Mouse (Mus musculus): ENCODE data around the gene 1810055G02Rik. TPM values are rescaled to one million over a fixed set of nuclear protein-coding genes. Genes with fewer than 3 reads are reported as not detected.

Gene 1810055G02Rik
- polyA plus RNA-seq, 1 experiment from 2014 or later = 42.1 TPM

DNA sequence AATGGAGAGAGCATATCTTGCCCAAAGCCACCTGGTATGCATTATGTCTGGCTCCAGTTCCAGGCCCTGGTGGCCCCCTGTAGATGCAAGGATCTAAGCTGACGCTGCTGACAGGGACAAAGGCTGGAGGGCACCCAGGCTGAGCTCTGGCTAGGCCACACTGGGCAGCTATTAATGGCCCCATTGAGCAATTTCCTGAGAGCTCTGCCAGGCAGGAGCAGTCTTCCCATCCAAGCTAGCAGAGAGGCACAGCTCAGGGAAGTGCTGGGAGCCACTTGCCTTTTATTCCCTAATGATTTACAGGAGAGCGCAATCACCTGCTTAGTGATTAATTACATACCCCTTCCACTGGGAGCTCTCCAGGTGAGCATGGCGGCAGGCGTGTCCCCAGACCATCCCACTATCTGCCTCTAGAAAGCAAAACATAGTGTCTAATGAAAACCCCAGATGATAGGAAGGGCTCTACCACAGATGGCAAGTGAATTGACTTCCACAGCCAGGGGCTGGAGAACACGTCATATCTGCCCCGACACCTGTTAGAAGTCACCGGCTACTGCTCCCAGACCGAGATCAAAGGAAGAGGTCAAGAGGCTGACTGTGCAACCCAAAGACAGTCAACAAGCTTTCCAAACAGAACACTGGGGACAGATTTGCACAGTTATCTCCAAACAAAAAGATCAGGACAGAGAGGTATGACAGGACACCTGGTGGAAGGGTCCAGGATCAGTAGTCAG is 33.8 kb upstream of the 1810055G02Rik start:
- no peak for ATAC-seq
- Histone ChIP-seq H3K9ac (ENCODE audit: low read depth, low read length) (no peak overlapping the region), H3K4me2 (ENCODE audit: low read length) (no peak overlapping the region), H3K9me3 (ENCODE audit: control insufficient read depth, low read length) (no peaks in the 10 kb centered on the region), H3K27ac (ENCODE audit: low read depth, low read length) (no peak overlapping the region), H3K4me1 (ENCODE audit: control insufficient read depth, insufficient read depth, low read depth, low read length) (no peaks in the 10 kb centered on the region; the same call in 1 of the 2 replicates), H3K36me3 (ENCODE audit: control insufficient read depth, insufficient read depth, low read length) (no peaks in the 10 kb centered on the region), H3K27me3 (replicated peaks; ENCODE audit: control insufficient read depth, insufficient read depth, low read length) (no peaks in the 10 kb centered on the region), H3K4me3 (ENCODE audit: low read length) (no peak overlapping the region)
- WGBS = 81% methylated on average over 8 of the region's 8 CpGs

DNA sequence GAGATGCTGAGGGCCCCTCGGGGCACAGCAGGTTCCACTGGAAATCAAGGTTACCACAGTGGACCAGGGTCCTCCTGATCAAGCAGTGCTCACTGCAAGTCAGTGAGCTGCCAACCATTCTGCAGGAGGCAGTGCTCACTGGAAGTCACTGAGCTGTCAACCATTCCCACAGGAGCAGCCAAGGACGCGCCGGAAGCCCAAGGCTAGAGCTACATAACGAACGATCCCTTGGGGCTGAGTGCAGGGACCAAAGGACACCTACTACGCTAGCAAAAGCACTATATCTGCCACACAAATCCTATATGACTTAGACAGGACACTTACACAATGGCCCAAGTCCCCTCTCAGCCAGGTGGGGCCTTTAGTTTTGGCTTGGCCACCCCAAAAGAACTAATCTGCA is 27.4 kb upstream of the 1810055G02Rik start:
- 74% methylated on average over 7 of the region's 7 CpGs for WGBS
- no peak for ATAC-seq

DNA sequence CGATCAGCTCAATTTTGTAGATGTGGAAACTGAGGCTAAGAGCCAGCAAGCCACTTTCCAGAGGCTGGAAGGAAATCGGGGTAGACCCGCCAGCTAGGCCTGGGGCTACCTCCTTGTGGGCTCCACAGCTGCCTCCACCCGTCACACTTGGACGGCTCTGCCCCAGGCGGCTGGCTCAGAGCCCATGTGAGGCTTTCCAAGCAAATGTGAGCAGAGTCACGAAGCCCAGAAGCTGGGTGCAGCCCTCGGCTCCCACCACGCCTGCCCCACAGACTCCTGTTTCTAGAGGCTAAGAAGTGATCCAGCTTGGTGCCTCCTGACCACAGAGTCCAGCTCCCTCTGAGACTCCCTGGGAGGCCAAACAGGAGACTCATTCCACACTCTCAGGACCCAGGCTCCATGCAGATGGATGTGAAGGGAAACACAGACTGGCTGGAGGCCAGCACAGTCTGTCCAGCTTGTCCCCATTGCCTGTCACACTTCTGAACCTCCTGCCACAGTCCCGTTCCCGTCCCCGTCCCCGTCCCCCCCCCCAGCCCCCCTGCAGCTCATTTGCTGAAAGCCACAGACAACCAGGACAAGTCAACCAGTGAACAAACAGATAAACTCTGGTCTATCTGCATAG is 26.7 kb upstream of the 1810055G02Rik start:
- peaks cover 21% of the 10 kb centered on the region for H3K4me1 ChIP-seq (ENCODE audit: control insufficient read depth, insufficient read depth, low read depth, low read length)
- peaks cover 2% of the 10 kb centered on the region for H3K27me3 ChIP-seq (replicated peaks; ENCODE audit: control insufficient read depth, insufficient read depth, low read length)
- WGBS = 29% methylated on average over 13 of the region's 13 CpGs
- H3K9ac ChIP-seq (ENCODE audit: low read depth, low read length) = no peak overlapping the region
- no peaks in the 10 kb centered on the region for H3K36me3 ChIP-seq (ENCODE audit: control insufficient read depth, insufficient read depth, low read length)
- H3K27ac ChIP-seq (ENCODE audit: low read depth, low read length) = peak overlapping the region; percentile 60
- peak; percentile 84 for ATAC-seq
- no peaks in the 10 kb centered on the region for H3K9me3 ChIP-seq (ENCODE audit: control insufficient read depth, low read length)
- H3K4me2 ChIP-seq (ENCODE audit: low read length) = no peak overlapping the region
- no peak overlapping the region for H3K4me3 ChIP-seq (ENCODE audit: low read length)

More for the DNA sequence above, 27.4 kb upstream of the 1810055G02Rik start:
- Histone ChIP-seq H3K4me2 (ENCODE audit: low read length) (no peak overlapping the region), H3K27ac (ENCODE audit: low read depth, low read length) (peak overlapping the region; percentile 60), H3K4me1 (ENCODE audit: control insufficient read depth, insufficient read depth, low read depth, low read length) (peaks cover 18% of the 10 kb centered on the region), H3K36me3 (ENCODE audit: control insufficient read depth, insufficient read depth, low read length) (no peaks in the 10 kb centered on the region), H3K27me3 (replicated peaks; ENCODE audit: control insufficient read depth, insufficient read depth, low read length) (peaks cover 1% of the 10 kb centered on the region), H3K9me3 (ENCODE audit: control insufficient read depth, low read length) (no peaks in the 10 kb centered on the region), H3K9ac (ENCODE audit: low read depth, low read length) (no peak overlapping the region), H3K4me3 (ENCODE audit: low read length) (no peak overlapping the region)

DNA sequence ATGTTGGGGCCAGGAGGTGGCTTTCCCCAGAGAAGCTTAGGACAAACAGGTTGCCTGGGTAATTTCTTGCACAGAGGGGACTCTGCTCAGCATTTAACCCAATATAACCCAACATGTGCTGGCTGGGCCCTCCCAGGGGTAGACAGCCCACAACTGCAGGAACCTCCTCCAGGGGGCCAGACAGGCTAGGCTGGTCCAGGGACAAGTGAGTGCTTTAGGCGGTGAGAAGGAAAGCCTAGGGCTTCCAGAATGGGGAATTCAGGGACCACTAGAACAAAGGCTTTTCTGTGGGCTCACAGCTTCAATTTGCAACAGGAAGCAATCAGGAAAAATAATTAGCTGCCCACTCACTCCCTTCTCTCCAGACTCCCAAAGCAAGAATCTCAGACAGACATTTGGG is 23.7 kb upstream of the 1810055G02Rik start:
- H3K27ac ChIP-seq (ENCODE audit: low read depth, low read length) = no peak overlapping the region
- H3K4me2 ChIP-seq (ENCODE audit: low read length) = peak overlapping the region; percentile 100; the same call in 1 of the 2 replicates
- no peak overlapping the region for H3K9ac ChIP-seq (ENCODE audit: low read depth, low read length)
- 5% methylated on average over 1 of the region's 1 CpGs for WGBS
- peaks cover 25% of the 10 kb centered on the region for H3K4me1 ChIP-seq (ENCODE audit: control insufficient read depth, insufficient read depth, low read depth, low read length)
- H3K9me3 ChIP-seq (ENCODE audit: control insufficient read depth, low read length) = no peaks in the 10 kb centered on the region
- H3K27me3 ChIP-seq (replicated peaks; ENCODE audit: control insufficient read depth, insufficient read depth, low read length) = peaks cover 4% of the 10 kb centered on the region
- H3K4me3 ChIP-seq (ENCODE audit: low read length) = no peak overlapping the region
- no peak for ATAC-seq
- H3K36me3 ChIP-seq (ENCODE audit: control insufficient read depth, insufficient read depth, low read length) = no peaks in the 10 kb centered on the region

DNA sequence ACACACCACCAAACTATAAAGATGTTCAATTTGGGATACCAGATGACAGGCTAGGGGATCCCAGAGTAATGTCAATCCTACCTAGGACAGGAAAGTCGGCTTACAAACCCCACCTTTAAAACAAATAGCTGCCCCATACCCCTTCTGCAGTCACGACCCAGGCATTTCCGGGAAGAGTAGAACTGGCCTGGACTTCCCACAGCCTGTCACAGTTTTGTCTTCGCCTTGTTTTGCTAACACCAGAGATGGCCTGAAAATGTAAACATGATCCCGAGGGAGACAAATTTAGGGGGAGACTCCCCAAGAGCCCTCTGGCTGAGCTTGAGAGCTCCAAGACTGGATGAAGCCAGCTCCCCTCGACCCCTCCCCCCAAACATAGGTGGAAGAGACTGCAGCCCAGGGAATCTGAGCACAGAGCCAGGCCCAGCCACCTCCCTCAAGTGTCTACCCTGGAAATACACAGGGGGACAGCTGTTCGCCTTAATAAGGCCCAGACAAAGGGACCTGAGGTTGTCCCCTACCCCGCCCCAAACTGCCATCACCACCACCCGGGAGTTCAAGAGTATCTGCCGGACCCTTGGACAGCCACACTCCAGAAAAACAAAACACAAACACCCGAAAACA is 23.0 kb upstream of the 1810055G02Rik start:
- Histone ChIP-seq H3K36me3 (ENCODE audit: control insufficient read depth, insufficient read depth, low read length) (no peaks in the 10 kb centered on the region), H3K4me1 (ENCODE audit: control insufficient read depth, insufficient read depth, low read depth, low read length) (peaks cover 25% of the 10 kb centered on the region), H3K27ac (ENCODE audit: low read depth, low read length) (peak overlapping the region; percentile 48), H3K4me3 (ENCODE audit: low read length) (peak overlapping the region; percentile 85), H3K27me3 (replicated peaks; ENCODE audit: control insufficient read depth, insufficient read depth, low read length) (peaks cover 4% of the 10 kb centered on the region), H3K4me2 (ENCODE audit: low read length) (peak overlapping the region; percentile 100), H3K9ac (ENCODE audit: low read depth, low read length) (peak overlapping the region; percentile 87), H3K9me3 (ENCODE audit: control insufficient read depth, low read length) (no peaks in the 10 kb centered on the region)
- no peak for ATAC-seq
- WGBS = 14% methylated on average over 11 of the region's 11 CpGs

DNA sequence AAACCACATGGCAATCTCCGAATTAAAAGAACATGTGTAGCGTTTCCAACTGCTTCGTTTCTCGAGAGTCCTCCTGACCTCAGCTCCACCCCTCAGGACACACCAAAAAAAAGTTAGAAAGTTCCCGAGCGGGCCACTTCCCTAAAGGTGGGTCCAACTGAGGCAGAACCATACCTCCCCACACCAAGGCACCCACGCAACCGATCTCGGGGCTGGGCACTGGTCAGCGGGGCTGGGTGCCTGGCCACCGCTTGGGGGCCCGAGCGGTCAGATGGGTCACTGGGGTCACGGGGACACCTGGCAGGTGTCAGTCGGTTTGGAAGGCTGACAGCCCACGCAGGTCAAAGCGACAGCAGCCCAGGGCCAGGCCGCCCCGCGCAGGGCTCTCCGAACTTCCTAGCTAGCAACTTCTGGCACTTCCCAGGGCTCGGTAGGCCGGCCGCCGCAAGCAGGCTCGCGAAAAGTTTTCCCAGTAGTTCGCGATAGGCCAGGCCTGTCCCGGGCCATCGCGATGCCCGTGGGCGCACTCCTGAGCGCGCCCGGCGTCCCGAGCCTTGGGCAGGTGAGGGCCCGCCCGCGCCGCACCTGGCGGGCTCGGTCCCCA is 22.4 kb upstream of the 1810055G02Rik start:
- peak overlapping the region; percentile 48; the same call in 1 of the 2 replicates for H3K27ac ChIP-seq (ENCODE audit: low read depth, low read length)
- H3K4me3 ChIP-seq (ENCODE audit: low read length) = peak overlapping the region; percentile 85
- no peak for ATAC-seq

DNA sequence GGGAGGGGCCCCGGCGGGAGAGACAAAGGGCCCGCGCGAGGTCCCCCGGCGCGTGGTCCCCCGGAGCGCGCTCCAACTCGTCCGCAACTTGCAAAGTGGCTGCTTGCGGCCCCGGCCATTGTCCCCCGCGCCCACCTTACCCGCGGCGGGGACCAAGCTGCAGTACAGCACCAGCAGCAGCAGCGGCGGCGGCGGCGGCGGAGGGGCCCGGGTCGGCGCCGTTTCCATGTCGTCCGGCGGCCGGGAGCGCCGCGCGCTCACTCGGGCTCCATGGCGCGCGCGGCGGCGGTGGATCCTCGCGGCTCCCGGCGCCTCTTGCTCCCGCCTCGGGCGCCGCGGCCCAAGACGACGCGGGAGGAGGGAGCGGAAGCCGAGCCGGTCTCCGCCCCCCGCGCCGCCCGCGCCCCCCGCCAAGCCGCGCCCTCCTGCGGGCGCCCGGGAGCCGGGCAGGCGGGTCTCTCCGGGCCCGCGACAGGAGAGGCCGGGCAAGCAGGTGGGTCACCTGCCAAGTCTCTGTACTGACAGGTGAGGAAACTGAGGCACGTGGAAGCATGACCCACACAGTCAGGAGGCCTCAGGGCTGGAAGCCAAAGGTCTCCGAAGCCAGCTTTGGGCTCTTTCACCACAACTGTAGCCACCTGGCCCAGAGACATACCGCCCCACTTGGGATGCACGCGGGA is 21.7 kb upstream of the 1810055G02Rik start, which contains the start of gene Lrp5:
TSS of gene Lrp5 (minus strand) at position 350 of the 680 bp plus-strand sequence.
- peak within 1 kb of the TSS; percentile 85 for H3K4me3 ChIP-seq (ENCODE audit: low read length)
- H3K36me3 ChIP-seq (ENCODE audit: control insufficient read depth, insufficient read depth, low read length) = no peaks in the 10 kb centered on the region
- ATAC-seq = 0 out of 2 replicates have a peak, but pooled peaks have one; percentile 19
- H3K4me2 ChIP-seq (ENCODE audit: low read length) = peak within 1 kb of the TSS; percentile 100
- H3K9ac ChIP-seq (ENCODE audit: low read depth, low read length) = peak within 1 kb of the TSS; percentile 87
- peak within 1 kb of the TSS; percentile 48 for H3K27ac ChIP-seq (ENCODE audit: low read depth, low read length)
- H3K27me3 ChIP-seq (replicated peaks; ENCODE audit: control insufficient read depth, insufficient read depth, low read length) = peaks cover 4% of the 10 kb centered on the region
- WGBS = under 1% methylated on average over 36 of the region's 83 CpGs
- H3K4me1 ChIP-seq (ENCODE audit: control insufficient read depth, insufficient read depth, low read depth, low read length) = peaks cover 20% of the 10 kb centered on the region
- H3K9me3 ChIP-seq (ENCODE audit: control insufficient read depth, low read length) = no peaks in the 10 kb centered on the region

More for the DNA sequence above, 22.4 kb upstream of the 1810055G02Rik start:
- whole genome bisulfite sequencing = 1% methylated on average over 45 of the region's 45 CpGs
- Histone ChIP-seq H3K9ac (ENCODE audit: low read depth, low read length) (peak overlapping the region; percentile 87), H3K4me2 (ENCODE audit: low read length) (peak overlapping the region; percentile 100), H3K4me1 (ENCODE audit: control insufficient read depth, insufficient read depth, low read depth, low read length) (peaks cover 25% of the 10 kb centered on the region), H3K36me3 (ENCODE audit: control insufficient read depth, insufficient read depth, low read length) (no peaks in the 10 kb centered on the region), H3K9me3 (ENCODE audit: control insufficient read depth, low read length) (no peaks in the 10 kb centered on the region), H3K27me3 (replicated peaks; ENCODE audit: control insufficient read depth, insufficient read depth, low read length) (peaks cover 4% of the 10 kb centered on the region)

DNA sequence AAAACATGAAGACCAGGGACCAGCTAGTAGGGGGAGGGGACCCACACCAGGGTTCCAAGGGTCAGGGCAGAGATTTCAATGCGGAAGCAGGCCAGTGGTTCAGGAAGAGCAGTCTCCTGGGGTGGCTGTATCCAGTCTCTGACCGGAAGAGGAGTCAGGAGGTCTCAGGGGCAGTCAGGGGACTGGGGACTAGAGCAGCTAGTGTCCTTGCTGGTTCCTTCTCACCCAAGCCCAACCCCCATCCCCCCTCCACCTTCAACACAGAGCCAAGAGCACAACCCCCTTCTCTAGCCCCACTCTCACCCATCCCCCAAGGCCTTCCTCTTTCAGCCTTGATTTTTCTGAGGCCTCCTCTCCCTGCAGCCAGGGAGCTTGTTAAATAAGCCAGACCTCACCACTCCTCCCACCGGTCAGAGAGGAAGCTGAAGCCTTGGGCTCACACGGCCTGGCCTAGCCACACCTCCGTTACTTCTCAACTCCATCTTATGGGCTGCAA is 20.4 kb upstream of the 1810055G02Rik start:
- no peak overlapping the region for H3K4me3 ChIP-seq (ENCODE audit: low read length)
- no peak overlapping the region for H3K4me2 ChIP-seq (ENCODE audit: low read length)
- no peaks in the 10 kb centered on the region for H3K36me3 ChIP-seq (ENCODE audit: control insufficient read depth, insufficient read depth, low read length)
- H3K27ac ChIP-seq (ENCODE audit: low read depth, low read length) = no peak overlapping the region
- WGBS = 25% methylated on average over 5 of the region's 5 CpGs
- peaks cover 4% of the 10 kb centered on the region for H3K27me3 ChIP-seq (replicated peaks; ENCODE audit: control insufficient read depth, insufficient read depth, low read length)
- H3K9me3 ChIP-seq (ENCODE audit: control insufficient read depth, low read length) = no peaks in the 10 kb centered on the region
- H3K4me1 ChIP-seq (ENCODE audit: control insufficient read depth, insufficient read depth, low read depth, low read length) = peaks cover 15% of the 10 kb centered on the region
- H3K9ac ChIP-seq (ENCODE audit: low read depth, low read length) = no peak overlapping the region
- ATAC-seq = no peak

Measured in hindbrain, embryonic 16.5 days (tissue).